13 mouse cellular contexts compared by ENCODE assay signal in the genomic region with DNA sequence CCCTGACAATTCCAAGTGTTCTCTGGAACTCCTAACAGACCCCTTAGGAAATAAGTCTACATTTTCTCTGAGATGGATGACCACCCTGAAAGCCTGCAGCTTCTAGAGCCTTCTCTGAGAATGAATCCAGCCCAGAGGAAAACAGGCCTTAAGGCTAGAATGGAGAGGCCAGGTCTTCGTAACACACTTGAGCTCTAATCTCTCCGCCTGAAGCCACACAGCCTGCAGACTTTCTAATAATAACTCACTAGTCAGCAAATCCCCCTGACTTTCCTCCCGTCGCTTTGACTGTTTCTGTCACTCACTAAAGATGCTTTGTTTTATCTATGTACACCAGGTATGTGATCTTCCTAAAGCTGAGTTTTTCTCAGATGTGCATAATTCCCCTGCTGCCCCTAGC.
DNase-seq lines count a peak whose midpoint lies in the region; ATAC-seq and TF ChIP-seq lines count a peak whose summit lies in the region.
"Had no signal": no experiment of that assay in that cellular context is flagged by ENCODE, and none has a peak within 500 bp of the region (broad histone marks: within the 10 kb centered on the region; RNA-seq: fewer than 3 reads in every experiment).

No protein-coding gene starts in this region.

- no peak overlapping the region; the same call in 1 of the 2 replicates for H3K9ac ChIP-seq in heart, embryonic 12.5 days
- H3K9ac ChIP-seq in forebrain, embryonic 14.5 days (ENCODE audit: low read length), result no peak overlapping the region
- 0 out of 2 replicates have a peak overlapping the region, but pooled peaks have one; percentile 7 for H3K9ac ChIP-seq in hindbrain, postnatal 0 days (replicated peaks; ENCODE audit: low read length)
- H3K9ac ChIP-seq: neural tube, embryonic 12.5 days had no signal

- no peaks in the 10 kb centered on the region for H3K9me3 ChIP-seq in heart, embryonic 12.5 days (replicated peaks)
- H3K9me3 ChIP-seq in forebrain, embryonic 14.5 days (replicated peaks; ENCODE audit: control insufficient read depth, low read length), result no peaks in the 10 kb centered on the region
- no peaks in the 10 kb centered on the region for H3K9me3 ChIP-seq in hindbrain, postnatal 0 days (ENCODE audit: low read length)
- H3K9me3 ChIP-seq: neural tube, embryonic 12.5 days had no signal

- no peak for TF ChIP-seq POLR2A in cortical plate, adult 2 months (IDR thresholded peaks at IDR 0.05; ENCODE audit: extremely low read depth, insufficient read depth, low read length)

- intact Hi-C loops in heart, postnatal 14 days (cut with DNase I), result no loop called here

- H3K36me3 ChIP-seq in heart, embryonic 12.5 days, result no peaks in the 10 kb centered on the region
- no peaks in the 10 kb centered on the region for H3K36me3 ChIP-seq in forebrain, embryonic 14.5 days (ENCODE audit: control insufficient read depth, insufficient read depth, low read length)
- H3K36me3 ChIP-seq in hindbrain, postnatal 0 days (ENCODE audit: insufficient read depth, low read length), result no peaks in the 10 kb centered on the region
- H3K36me3 ChIP-seq: neural tube, embryonic 12.5 days had no signal

- 0 out of 2 replicates have a peak, but pooled peaks cover 5% of the 10 kb centered on the region for H3K27me3 ChIP-seq in heart, embryonic 12.5 days (replicated peaks)
- H3K27me3 ChIP-seq in forebrain, embryonic 14.5 days (replicated peaks; ENCODE audit: control insufficient read depth, insufficient read depth, low read length), result no peaks in the 10 kb centered on the region
- no peaks in the 10 kb centered on the region for H3K27me3 ChIP-seq in hindbrain, postnatal 0 days (ENCODE audit: insufficient read depth, low read length)
- H3K27me3 ChIP-seq: neural tube, embryonic 12.5 days had no signal

- ATAC-seq in heart, embryonic 12.5 days (ENCODE audit: insufficient number of reproducible peaks, low FRiP score), result no peak
- ATAC-seq in forebrain, embryonic 14.5 days, result no peak
- no peak for ATAC-seq in hindbrain, postnatal 0 days

- DNase-seq in heart, postnatal 14 days, result no peak
- no peak for DNase-seq in forebrain, embryonic 14.5 days (ENCODE audit: low spot score)
- no peak for DNase-seq in hindbrain, postnatal 0 days (ENCODE audit: low spot score)
- no peak for DNase-seq in frontal cortex, postnatal 36 days (ENCODE audit: low spot score in 2 of 2)
- DNase-seq in cerebellum, adult 8-10 months, result no peak
- no peak for DNase-seq in lung, postnatal 4 days
- DNase-seq: adrenal gland, postnatal 25 days; gastrocnemius, postnatal 25 days; kidney, postnatal 25 days; lung, adult 18-20 months had no signal

- WGBS in heart, embryonic 12.5 days, result 13% methylated on average over 4 of the region's 4 CpGs
- WGBS in forebrain, embryonic 14.5 days, result 58% methylated on average over 4 of the region's 4 CpGs
- WGBS in hindbrain, postnatal 0 days, result 44% methylated on average over 4 of the region's 4 CpGs

- no peak overlapping the region for H3K4me3 ChIP-seq in heart, embryonic 12.5 days
- H3K4me3 ChIP-seq in cortical plate, adult 2 months (ENCODE audit: insufficient read depth, low read length), result no peak overlapping the region
- no peak overlapping the region for H3K4me3 ChIP-seq in forebrain, embryonic 14.5 days (ENCODE audit: low read depth, low read length)
- no peak overlapping the region for H3K4me3 ChIP-seq in hindbrain, postnatal 0 days (ENCODE audit: low read length)
- H3K4me3 ChIP-seq: neural tube, embryonic 12.5 days had no signal

- H3K4me1 ChIP-seq in heart, embryonic 12.5 days (replicated peaks), result peaks cover 46% of the 10 kb centered on the region
- peaks cover 30% of the 10 kb centered on the region for H3K4me1 ChIP-seq in cortical plate, adult 2 months (ENCODE audit: control insufficient read depth, insufficient read depth, low read length)
- H3K4me1 ChIP-seq in forebrain, embryonic 14.5 days (ENCODE audit: control insufficient read depth, insufficient read depth, low read length), result peaks cover 33% of the 10 kb centered on the region
- peaks cover 21% of the 10 kb centered on the region for H3K4me1 ChIP-seq in hindbrain, postnatal 0 days (ENCODE audit: insufficient read depth, low read length)

- H3K4me2 ChIP-seq in heart, embryonic 12.5 days, result 0 out of 2 replicates have a peak overlapping the region, but pooled peaks have one; percentile 11
- no peak overlapping the region for H3K4me2 ChIP-seq in forebrain, embryonic 14.5 days (ENCODE audit: low read length)
- H3K4me2 ChIP-seq in hindbrain, postnatal 0 days (ENCODE audit: low read depth, low read length), result no peak overlapping the region

- peak overlapping the region; percentile 85 for H3K27ac ChIP-seq in heart, embryonic 12.5 days (ENCODE audit: poor library complexity, severe bottlenecking)
- peak overlapping the region; percentile 49 for H3K27ac ChIP-seq in cortical plate, adult 2 months (ENCODE audit: insufficient read depth, low read length)
- peak overlapping the region; percentile 52; the same call in 1 of the 2 replicates for H3K27ac ChIP-seq in forebrain, embryonic 14.5 days (ENCODE audit: low read depth, low read length)
- H3K27ac ChIP-seq in hindbrain, postnatal 0 days, result peak overlapping the region; percentile 74
- H3K27ac ChIP-seq: neural tube, embryonic 12.5 days had no signal

- TF ChIP-seq CTCF in cortical plate, adult 2 months (IDR thresholded peaks at IDR 0.05; ENCODE audit: extremely low read depth, insufficient read depth, low read length), result no peak
- TF ChIP-seq CTCF in hindbrain, postnatal 0 days (IDR thresholded peaks at IDR 0.05; ENCODE audit: low read depth), result no peak
